Mouse (Mus musculus): ENCODE measurements at regions not wholly inside any gene's neighbourhood (a gene's known extent, or its start where the extent isn't known, plus 50 kb on each side); places are given as distances from the start of the nearest gene placed in this dataset.

GRCm38 (mm10) chr1:69470614-69471250 is 216.3 kb downstream of the Ikzf2 start:
- TF ChIP-seq CTCF (IDR thresholded peaks at IDR 0.05) = no peak
- intact Hi-C loops (cut with DNase I) = no loop called here
- DNase-seq = no peak
- no peak overlapping the region for H3K4me3 ChIP-seq
- H3K27ac ChIP-seq = no peak overlapping the region

- Histone ChIP-seq H3K27ac (no peak overlapping the region), H3K4me3 (no peak overlapping the region)
- intact Hi-C loops (cut with DNase I) = no loop called here
- TF ChIP-seq CTCF (IDR thresholded peaks at IDR 0.05) = no peak
- no peak for DNase-seq
Measured at GRCm38 (mm10) chr1:69469158-69469901, 217.7 kb downstream of the Ikzf2 start.

GRCm38 (mm10) chr1:69466534-69467275 is 220.3 kb downstream of the Ikzf2 start:
- Histone ChIP-seq H3K27ac (no peak overlapping the region), H3K4me3 (no peak overlapping the region; the same call in 1 of the 2 replicates)
- TF ChIP-seq CTCF (IDR thresholded peaks at IDR 0.05) = no peak
- intact Hi-C loops (cut with DNase I) = no loop called here
- no peak for DNase-seq

DNA sequence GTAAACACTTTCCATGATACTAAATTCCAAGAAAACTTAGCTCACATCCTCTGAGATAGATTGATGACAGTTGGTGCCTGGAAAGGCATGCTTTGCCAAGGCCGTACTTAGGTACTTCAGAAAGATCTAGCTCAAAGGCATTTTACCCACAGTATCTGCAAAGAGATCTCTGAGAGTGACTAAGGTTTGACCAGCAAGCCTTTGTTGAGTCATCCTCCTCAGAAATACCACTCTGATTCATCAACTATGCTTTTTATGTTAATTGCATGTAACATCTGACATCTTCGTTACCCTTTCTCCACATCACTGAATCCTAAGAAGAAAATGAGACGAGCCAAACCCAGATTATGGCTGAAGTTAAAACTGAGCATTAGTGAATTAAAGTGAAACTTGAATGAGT is 225.9 kb downstream of the Ikzf2 start:
- no peak for TF ChIP-seq CTCF (IDR thresholded peaks at IDR 0.05)
- intact Hi-C loops (cut with DNase I) = no loop called here
- no peak overlapping the region for H3K4me3 ChIP-seq
- DNase-seq = no peak
- no peak overlapping the region for H3K27ac ChIP-seq

DNA sequence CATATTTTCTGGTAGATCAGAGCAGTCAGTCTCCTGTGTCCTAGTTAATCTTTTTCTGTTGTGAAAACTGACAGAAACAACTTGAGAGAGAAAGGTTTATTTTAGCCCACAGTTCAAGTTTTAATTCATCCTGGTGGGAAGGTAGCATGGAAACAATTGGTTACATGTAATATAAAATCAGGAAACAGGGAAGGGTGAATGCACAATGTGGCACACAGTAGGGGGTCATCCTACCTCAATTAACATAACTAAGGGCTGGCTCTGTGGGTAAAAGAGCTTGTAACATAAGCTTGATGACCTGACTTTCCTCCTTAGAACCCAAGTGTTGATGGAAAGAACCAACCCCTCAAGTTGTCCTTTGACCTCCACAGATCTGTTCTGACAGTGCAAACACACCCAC is 227.1 kb downstream of the Ikzf2 start:
- intact Hi-C loops (cut with DNase I) = no loop called here
- TF ChIP-seq CTCF (IDR thresholded peaks at IDR 0.05) = no peak
- H3K4me3 ChIP-seq = no peak overlapping the region
- H3K27ac ChIP-seq = no peak overlapping the region
- DNase-seq = no peak

- Histone ChIP-seq H3K27ac (no peak overlapping the region), H3K4me3 (no peak overlapping the region)
- intact Hi-C loops (cut with DNase I) = no loop called here
- no peak for DNase-seq
- TF ChIP-seq CTCF (IDR thresholded peaks at IDR 0.05) = no peak
Measured at GRCm38 (mm10) chr1:69457471-69457870, 229.6 kb downstream of the Ikzf2 start.

- intact Hi-C loops (cut with DNase I) = no loop called here
- no peak for DNase-seq
- H3K27ac ChIP-seq = no peak overlapping the region
- H3K4me3 ChIP-seq = no peak overlapping the region
- TF ChIP-seq CTCF (IDR thresholded peaks at IDR 0.05) = no peak
Measured at GRCm38 (mm10) chr1:69453991-69454390, 233.1 kb downstream of the Ikzf2 start.

- intact Hi-C loops (cut with DNase I) = no loop called here
- no peak for DNase-seq
- no peak for TF ChIP-seq CTCF (IDR thresholded peaks at IDR 0.05)
- Histone ChIP-seq H3K4me3 (no peak overlapping the region), H3K27ac (no peak overlapping the region)
Measured at GRCm38 (mm10) chr1:69452910-69453309, 234.1 kb downstream of the Ikzf2 start.

GRCm38 (mm10) chr1:69450455-69450854 is 236.6 kb downstream of the Ikzf2 start:
- H3K4me3 ChIP-seq = no peak overlapping the region
- H3K27ac ChIP-seq = no peak overlapping the region
- DNase-seq = no peak
- TF ChIP-seq CTCF (IDR thresholded peaks at IDR 0.05) = no peak
- intact Hi-C loops (cut with DNase I) = no loop called here

- Histone ChIP-seq H3K27ac (no peak overlapping the region), H3K4me3 (no peak overlapping the region)
- no peak for TF ChIP-seq CTCF (IDR thresholded peaks at IDR 0.05)
- intact Hi-C loops (cut with DNase I) = no loop called here
- no peak for DNase-seq
Measured at GRCm38 (mm10) chr1:69447276-69447675, 239.8 kb downstream of the Ikzf2 start.

DNA sequence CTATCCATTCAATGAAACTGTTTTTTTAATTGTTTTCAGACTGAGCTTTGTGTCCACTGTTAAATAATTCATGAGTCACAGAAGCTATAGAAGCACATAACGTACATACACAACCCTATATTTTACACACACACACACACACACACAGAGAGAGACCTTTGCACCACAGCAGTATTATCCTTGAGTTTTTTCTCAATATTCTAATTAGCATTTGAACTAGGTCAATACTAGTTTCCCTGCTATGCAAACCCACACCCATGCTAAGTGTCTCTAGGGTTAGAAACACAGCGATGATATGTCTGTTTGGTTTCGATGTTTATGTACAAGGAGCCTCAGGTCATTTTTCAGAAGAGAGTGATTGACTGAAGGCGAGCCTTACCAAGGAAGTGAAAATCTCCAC is 242.3 kb downstream of the Ikzf2 start:
- no peak for TF ChIP-seq CTCF (IDR thresholded peaks at IDR 0.05)
- intact Hi-C loops (cut with DNase I) = no loop called here
- Histone ChIP-seq H3K4me3 (no peak overlapping the region), H3K27ac (no peak overlapping the region)
- no peak for DNase-seq

GRCm38 (mm10) chr1:69443466-69443865 is 243.6 kb downstream of the Ikzf2 start:
- intact Hi-C loops (cut with DNase I) = no loop called here
- TF ChIP-seq CTCF (IDR thresholded peaks at IDR 0.05) = no peak
- no peak overlapping the region for H3K27ac ChIP-seq
- no peak for DNase-seq
- no peak overlapping the region for H3K4me3 ChIP-seq

All from gastrocnemius, adult 2 months (tissue).